Mouse (Mus musculus) monocyte, adult 5-6 weeks (primary cell): ENCODE data around the gene Spin2g. TPM values are rescaled to one million over a fixed set of nuclear protein-coding genes. Genes with fewer than 3 reads are reported as not detected.
"Not testable (repeated sequence)": the region's sequence is repeated elsewhere in the genome, so short reads cannot be mapped to it uniquely, and the experiment has no call there.

ENCODE experiments used
- ATAC-seq: fragments of 153-309, 156-312 bp; replicated peaks from 2 replicates; pipeline ENCODE4 v1.8.0; 2017; ENCODE audit warnings: mild to moderate bottlenecking; ENCODE audit not compliant: low TSS enrichment, insufficient number of reproducible peaks, severe bottlenecking, poor library complexity, low FRiP score
- total RNA-seq: library from RNA; stranded (forward); fragments of 200-1000, 200-491, 200-594 nt; gene quantifications from 3 replicates; pipeline ENCODE4 v1.2.3, GENCODE M21; 2017

The Spin2g gene
- not detected in 3 replicates for total RNA-seq

GRCm38 (mm10) chrX:34238633-34239032 lies at the start of gene Spin2g:
TSS of gene Spin2g (minus strand) at chrX:34238733.
- not testable (repeated sequence) for ATAC-seq

Other genes with a start within 250 kb of the Spin2g start
- not detected in 3 replicates for gene Btbd35f9, start 77.2 kb downstream of the Spin2g start, total RNA-seq
- gene Btbd35f8, start 211.8 kb upstream of the Spin2g start, total RNA-seq = not detected in 3 replicates